In genomic region chr11:16798136-16798535, GRCm38 (mm10) we compare ENCODE assay signal across 18 mouse cellular contexts. TPM values are rescaled to one million over a fixed set of nuclear protein-coding genes. Genes with fewer than 3 reads are reported as not detected.
DNase-seq lines count a peak whose midpoint lies in the region.
"Had no signal": no experiment of that assay in that cellular context is flagged by ENCODE, and none has a peak within 500 bp of the region (broad histone marks: within the 10 kb centered on the region; RNA-seq: fewer than 3 reads in every experiment).

No protein-coding gene starts in this region.

- no peak overlapping the region for H3K4me3 ChIP-seq in midbrain, embryonic 10.5 days
- H3K4me3 ChIP-seq: embryonic facial prominence, embryonic 10.5 days; limb, embryonic 15.5 days had no signal

- peak; percentile 80 for DNase-seq in gastrocnemius, adult 18-20 months (ENCODE audit: low spot score)
- DNase-seq in gastrocnemius, postnatal 10 days: no peak
- DNase-seq in right cerebral cortex, adult 18-20 months: peak; percentile 58
- no peak for DNase-seq in right cerebral cortex, postnatal 14 days
- DNase-seq in heart, postnatal 14 days: peak; percentile 46
- DNase-seq in retina, postnatal 1 day: peak; percentile 74
- no peak for DNase-seq in midbrain, embryonic 10.5 days (ENCODE audit: low spot score)
- DNase-seq in cerebellum, postnatal 25 days: no peak
- DNase-seq: B cell, adult 2 months; kidney, adult 11 months; kidney, postnatal 4 days; lung, adult 2 months; thymus, postnatal 14 days had no signal

- no peaks in the 10 kb centered on the region for H3K36me3 ChIP-seq in midbrain, embryonic 10.5 days
- H3K36me3 ChIP-seq: embryonic facial prominence, embryonic 10.5 days; G1E; limb, embryonic 15.5 days had no signal

- intact Hi-C loops in heart, postnatal 14 days (cut with DNase I): no loop called here

- H3K27ac ChIP-seq in midbrain, embryonic 10.5 days (replicated peaks): no peak overlapping the region
- H3K27ac ChIP-seq: embryonic facial prominence, embryonic 10.5 days; hindbrain, embryonic 14.5 days; limb, embryonic 15.5 days had no signal

- no peaks in the 10 kb centered on the region for H3K9me3 ChIP-seq in midbrain, embryonic 10.5 days (replicated peaks)
- H3K9me3 ChIP-seq: embryonic facial prominence, embryonic 10.5 days; G1E; limb, embryonic 15.5 days had no signal

- H3K4me1 ChIP-seq in midbrain, embryonic 10.5 days: no peaks in the 10 kb centered on the region

- no peaks in the 10 kb centered on the region for H3K27me3 ChIP-seq in midbrain, embryonic 10.5 days (ENCODE audit: low read depth, poor library complexity, severe bottlenecking)
- H3K27me3 ChIP-seq: limb, embryonic 15.5 days had no signal

RNA-seq across cellular contexts. Expression of gene Egfr, which starts 46.1 kb away (rescaled TPM):
- 10 to 100 TPM; 10.7 to 14.0 TPM for total RNA-seq in gastrocnemius, adult 18-20 months (2021)
- 10 to 100 TPM; 24.3 to 25.4 TPM for total RNA-seq in gastrocnemius, postnatal 10 days (2021)
- 10 to 100 TPM in 1 of 2 experiments, 1 to 10 TPM in 1; 10.0 to 13.3 TPM for total RNA-seq in heart, postnatal 14 days (2021)
- 3.5 TPM in 2 replicates for polyA plus RNA-seq in midbrain, embryonic 10.5 days (2016; fragmentation: Nextera tagmentation; extraction: Ambion mirVana)
- total RNA-seq: granulocyte monocyte progenitor cell, adult 5-6 weeks had no signal
- polyA plus RNA-seq: G1E had no signal

Comparison
In these comparisons a context has a peak if more than half of its experiments do, and no peak if none do; other contexts are left out.
1. DNase-seq: peak in gastrocnemius, adult 18-20 months (single experiment), right cerebral cortex, adult 18-20 months (single experiment), heart, postnatal 14 days (2 of 2) and retina, postnatal 1 day (single experiment); none in gastrocnemius, postnatal 10 days (single experiment), right cerebral cortex, postnatal 14 days (single experiment), midbrain, embryonic 10.5 days (single experiment) and cerebellum, postnatal 25 days (0 of 2).